Mouse (Mus musculus) small intestine, adult 2 months (tissue): Measurements from ENCODE around the gene Ttc7b. TPM values are rescaled to one million over a fixed set of nuclear protein-coding genes. Genes with fewer than 3 reads are reported as not detected.

ENCODE experiments used
- H3K27ac ChIP-seq: fragments of 200-500 bp; 2 replicates; pipeline ENCODE4 v1.5.1; 2012; ENCODE audit warnings: low read depth, low read length, control low read depth, inconsistent platforms; ENCODE audit not compliant: insufficient read depth
- H3K27me3 ChIP-seq: fragments of 200-500 bp; 2 replicates; pipeline ENCODE4 v1.6.1; 2012; ENCODE audit warnings: mild to moderate bottlenecking, moderate library complexity, low read length, inconsistent platforms; ENCODE audit not compliant: control insufficient read depth, insufficient read depth
- H3K36me3 ChIP-seq: fragments of 200-500 bp; 2 replicates; pipeline ENCODE4 v1.6.1; 2012; ENCODE audit warnings: mild to moderate bottlenecking, low read length, control low read depth, inconsistent platforms; ENCODE audit not compliant: control insufficient read depth, insufficient read depth
- H3K4me1 ChIP-seq: fragments of 200-500 bp; 2 replicates; pipeline ENCODE4 v1.6.1; 2012; ENCODE audit warnings: low read length, inconsistent platforms, mixed read lengths; ENCODE audit not compliant: control insufficient read depth, insufficient read depth, insufficient read length
- H3K4me3 ChIP-seq: fragments of 200-500 bp; 2 replicates; pipeline ENCODE4 v1.5.1; 2012; ENCODE audit warnings: low read depth, mild to moderate bottlenecking, control low read depth, inconsistent platforms, low read length, moderate library complexity
- CTCF ChIP-seq: fragments of 200-500 bp; IDR thresholded peaks from 2 replicates; pipeline ENCODE4 v1.5.1; 2012; ENCODE audit warnings: low read depth, mild to moderate bottlenecking, control low read depth, inconsistent platforms, low read length, moderate library complexity, mixed read lengths; ENCODE audit not compliant: insufficient replicate concordance, insufficient read length; ENCODE audit errors: extremely low read depth
- POLR2A ChIP-seq: fragments of 200-500 bp; IDR thresholded peaks from 2 replicates; pipeline ENCODE4 v1.6.1; 2012; ENCODE audit warnings: low read depth, mild to moderate bottlenecking, control low read depth, inconsistent platforms, low read length, moderate library complexity
- WGBS: fragments of 180-500 bp; shearing (Covaris S2); methylation state at CpG from one replicate; pipeline ENCODE4 v1.1.7; 2018; 5-methylcytosine and 5-hydroxymethylcytosine counted together
- polyA plus RNA-seq: library from polyadenylated mRNA; depleted of rRNA; stranded (reverse); fragments of >200 nt; gene quantifications from 2 replicates; pipeline ENCODE4 v1.2.3, GENCODE M21; 2012

Gene Ttc7b
- polyA plus RNA-seq, 1 experiment: 13.0 TPM

DNA sequence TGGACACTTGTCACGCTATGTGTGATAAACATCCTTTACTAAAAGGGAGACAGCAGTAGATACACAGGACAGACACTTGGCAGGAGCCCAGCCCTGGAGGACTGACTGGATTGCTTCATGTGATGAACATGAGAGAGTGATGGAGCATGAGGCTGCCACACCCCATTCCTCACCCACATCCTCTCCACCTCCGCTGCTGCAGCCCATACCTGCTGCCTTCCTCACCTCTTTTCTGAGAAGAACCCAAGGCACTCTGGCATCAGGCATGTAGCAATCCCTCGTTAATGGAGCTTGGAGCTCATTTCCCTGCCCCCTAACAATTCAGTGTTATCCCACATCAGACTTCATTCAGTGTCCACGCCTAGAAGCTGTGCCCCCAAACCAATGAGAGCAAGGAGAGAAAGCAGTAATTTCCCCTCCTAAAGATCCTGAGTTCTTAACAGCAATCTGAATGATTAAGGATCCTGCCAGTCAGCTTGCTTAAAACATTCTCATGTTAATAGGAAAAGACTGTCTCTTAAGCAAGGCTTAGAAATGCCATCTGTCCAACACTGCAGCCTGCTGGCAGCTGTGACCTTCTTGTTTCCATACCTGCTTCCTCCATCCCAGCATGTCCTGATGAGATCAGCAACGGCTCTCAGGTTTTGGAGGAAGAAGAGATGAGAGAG, 183.1 kb downstream of the Ttc7b start:
- Histone ChIP-seq H3K4me3 (no peak overlapping the region), H3K36me3 (no peaks in the 10 kb centered on the region), H3K27ac (no peak overlapping the region), H3K4me1 (peaks cover 3% of the 10 kb centered on the region; the same call in 1 of the 2 replicates), H3K27me3 (no peaks in the 10 kb centered on the region)
- WGBS: 67% methylated on average over 5 of the region's 5 CpGs
- no peak for TF ChIP-seq POLR2A
- TF ChIP-seq CTCF: peak; percentile 42; the same call in 1 of the 2 replicates

DNA sequence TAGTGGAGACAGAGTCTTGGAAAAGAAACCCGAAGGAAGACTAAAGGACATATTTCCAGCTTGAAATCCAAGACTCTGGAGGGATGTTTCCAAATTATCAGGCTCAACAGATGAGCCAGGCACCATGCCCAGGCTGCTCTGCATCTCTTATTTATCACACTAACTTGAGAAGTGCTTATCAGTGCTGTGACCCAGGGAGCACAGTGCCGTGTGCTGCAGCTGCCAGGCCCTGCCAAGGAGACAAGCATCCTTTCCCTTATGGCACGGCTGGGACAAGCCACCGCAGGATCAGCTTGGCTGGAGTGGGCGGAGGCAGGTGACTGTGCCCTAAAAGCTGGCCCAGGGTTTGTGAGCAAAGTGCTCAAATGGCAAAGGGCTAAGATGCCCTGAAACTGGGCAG, 184.4 kb downstream of the Ttc7b start:
- no peaks in the 10 kb centered on the region for H3K27me3 ChIP-seq
- H3K36me3 ChIP-seq: no peaks in the 10 kb centered on the region
- no peak overlapping the region for H3K27ac ChIP-seq
- 48% methylated on average over 5 of the region's 5 CpGs for WGBS
- H3K4me1 ChIP-seq: no peaks in the 10 kb centered on the region
- TF ChIP-seq POLR2A (no peak), CTCF (no peak)
- no peak overlapping the region for H3K4me3 ChIP-seq

DNA sequence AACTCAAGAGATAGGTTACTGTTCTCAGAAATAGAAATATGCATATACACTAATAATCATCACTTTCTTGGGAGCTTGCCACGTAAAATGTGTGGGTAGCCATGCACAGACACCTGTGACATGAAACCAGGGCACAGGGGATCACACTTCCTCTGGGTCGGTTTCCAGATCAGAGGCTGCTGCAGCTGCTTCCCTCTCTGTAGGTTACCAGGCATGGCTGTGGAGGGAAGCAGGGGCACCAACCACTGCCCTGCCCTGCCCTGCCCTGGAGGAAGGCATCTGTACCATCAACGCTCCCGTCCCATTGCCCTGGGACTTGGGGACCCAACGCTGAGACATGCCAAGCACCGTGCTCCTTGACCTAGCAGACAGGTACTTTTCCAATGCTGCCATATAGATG, 188.8 kb downstream of the Ttc7b start:
- no peaks in the 10 kb centered on the region for H3K4me1 ChIP-seq
- 90% methylated on average over 6 of the region's 6 CpGs for WGBS
- no peak for TF ChIP-seq CTCF
- TF ChIP-seq POLR2A: no peak
- H3K27me3 ChIP-seq: no peaks in the 10 kb centered on the region
- no peak overlapping the region for H3K4me3 ChIP-seq
- no peak overlapping the region for H3K27ac ChIP-seq
- no peaks in the 10 kb centered on the region for H3K36me3 ChIP-seq

DNA sequence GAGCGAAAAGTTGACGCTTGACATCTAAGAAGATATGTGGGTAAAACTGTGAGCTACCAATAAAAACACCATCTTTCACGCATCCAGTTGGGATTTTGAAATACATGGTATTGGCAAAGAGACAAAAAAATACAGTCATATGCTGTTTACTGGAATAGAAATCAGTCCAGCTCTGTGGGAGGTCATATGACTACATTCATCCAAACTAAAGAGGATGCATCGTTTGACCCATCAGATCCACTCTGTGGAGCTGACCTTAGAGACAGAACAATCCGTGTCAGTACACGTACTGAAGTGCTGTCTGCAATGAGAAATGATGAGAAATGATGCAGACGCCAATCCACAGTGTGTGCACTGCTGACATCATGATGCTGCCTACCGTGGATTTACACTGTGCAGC, 190.4 kb downstream of the Ttc7b start:
- Histone ChIP-seq H3K4me3 (no peak overlapping the region), H3K4me1 (no peaks in the 10 kb centered on the region), H3K27me3 (no peaks in the 10 kb centered on the region), H3K27ac (no peak overlapping the region), H3K36me3 (no peaks in the 10 kb centered on the region)
- no peak for TF ChIP-seq POLR2A
- TF ChIP-seq CTCF: no peak
- WGBS: 87% methylated on average over 8 of the region's 8 CpGs

DNA sequence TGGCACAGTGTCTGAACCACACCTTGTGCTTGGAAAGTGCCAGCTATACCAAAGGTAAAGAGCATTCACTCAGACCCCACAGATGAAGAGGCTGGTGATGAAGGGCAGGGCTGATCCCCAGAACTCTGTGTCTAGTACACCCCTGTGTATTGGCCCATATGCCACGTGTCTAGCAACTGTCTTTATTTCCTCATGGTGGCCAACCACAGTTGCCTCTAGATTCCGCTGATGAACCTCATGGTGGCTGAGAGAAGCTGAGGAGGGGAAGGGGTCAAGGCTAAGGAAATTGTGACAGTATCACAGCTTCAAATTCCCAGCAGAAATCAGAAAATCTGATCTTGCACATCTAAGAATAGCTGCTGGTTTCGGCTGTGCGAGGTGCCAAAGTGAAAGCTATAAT, 191.6 kb downstream of the Ttc7b start:
- no peak for TF ChIP-seq CTCF
- 74% methylated on average over 4 of the region's 4 CpGs for WGBS
- no peaks in the 10 kb centered on the region for H3K4me1 ChIP-seq
- 0 out of 2 replicates have a peak, but pooled peaks cover 3% of the 10 kb centered on the region for H3K36me3 ChIP-seq
- no peak overlapping the region for H3K4me3 ChIP-seq
- no peaks in the 10 kb centered on the region for H3K27me3 ChIP-seq
- H3K27ac ChIP-seq: no peak overlapping the region

DNA sequence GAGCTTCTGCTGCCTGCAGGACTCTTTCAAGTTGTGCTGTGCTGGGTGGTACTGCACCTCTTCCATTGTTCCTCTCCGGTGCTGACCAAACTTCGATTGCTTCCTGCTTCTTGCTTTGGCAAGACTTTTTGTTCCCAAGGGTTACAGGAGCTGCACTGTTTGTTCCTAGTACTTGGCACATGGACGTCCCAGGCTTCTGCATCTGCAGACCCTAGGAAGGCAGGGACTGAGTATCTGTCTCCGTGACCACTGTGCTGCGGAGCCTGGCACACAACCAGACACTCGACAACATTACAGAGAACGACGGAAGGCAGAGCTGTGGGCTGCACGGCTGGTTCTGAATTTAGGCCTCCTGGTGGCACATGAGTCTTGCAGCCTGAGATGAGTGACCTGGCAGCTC, 192.1 kb downstream of the Ttc7b start:
- Histone ChIP-seq H3K36me3 (0 out of 2 replicates have a peak, but pooled peaks cover 3% of the 10 kb centered on the region), H3K27me3 (no peaks in the 10 kb centered on the region), H3K27ac (no peak overlapping the region), H3K4me3 (no peak overlapping the region), H3K4me1 (no peaks in the 10 kb centered on the region)
- 78% methylated on average over 9 of the region's 9 CpGs for WGBS
- TF ChIP-seq POLR2A (no peak), CTCF (no peak)

DNA sequence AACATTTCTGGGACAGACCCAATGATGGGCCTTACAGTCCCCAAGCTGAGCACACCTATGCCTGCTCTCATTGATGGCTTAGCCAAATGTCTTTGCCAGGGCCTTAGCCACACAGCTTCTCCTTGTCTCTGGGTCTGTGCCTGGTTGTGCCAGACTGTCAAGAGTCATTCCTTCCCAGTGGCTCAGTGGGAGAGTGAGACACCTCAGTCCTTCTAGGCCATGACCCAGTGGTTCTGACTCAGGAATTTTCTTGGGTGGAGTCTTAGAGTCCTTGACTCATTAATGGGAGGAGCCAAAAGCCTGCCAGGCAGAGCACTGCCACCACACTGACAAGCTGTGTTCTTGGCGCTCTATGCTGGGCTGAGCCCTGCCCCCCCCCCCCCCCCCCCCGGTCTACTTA, 193.9 kb downstream of the Ttc7b start:
- H3K4me3 ChIP-seq: no peak overlapping the region
- TF ChIP-seq POLR2A: no peak
- TF ChIP-seq CTCF: no peak
- no peak overlapping the region for H3K27ac ChIP-seq
- 81% methylated on average over 2 of the region's 2 CpGs for WGBS
- H3K27me3 ChIP-seq: no peaks in the 10 kb centered on the region
- H3K4me1 ChIP-seq: no peaks in the 10 kb centered on the region
- 0 out of 2 replicates have a peak, but pooled peaks cover 3% of the 10 kb centered on the region for H3K36me3 ChIP-seq

DNA sequence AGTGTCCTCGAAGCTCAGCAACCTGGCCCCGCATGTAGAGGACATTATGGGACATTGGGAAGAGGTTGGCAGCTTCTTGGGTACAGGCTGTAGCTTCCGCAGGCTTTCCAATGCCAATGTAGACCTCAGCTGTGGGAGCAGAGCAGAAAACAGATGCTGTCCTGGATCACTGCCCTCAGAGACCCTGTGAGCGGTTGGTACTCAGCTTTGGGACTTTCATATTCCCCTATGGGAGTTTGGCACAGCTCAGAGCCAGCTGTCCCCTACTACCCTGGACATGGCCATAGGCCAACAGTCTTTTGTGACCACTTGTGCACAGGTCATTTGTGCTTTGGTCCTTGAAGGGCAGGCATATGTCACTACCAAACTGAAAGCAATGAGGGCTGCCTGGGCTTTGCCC, 195.0 kb downstream of the Ttc7b start:
- 91% methylated on average over 4 of the region's 4 CpGs for WGBS
- TF ChIP-seq CTCF (no peak), POLR2A (no peak)
- Histone ChIP-seq H3K4me1 (no peaks in the 10 kb centered on the region), H3K4me3 (no peak overlapping the region), H3K27ac (no peak overlapping the region), H3K36me3 (0 out of 2 replicates have a peak, but pooled peaks cover 3% of the 10 kb centered on the region), H3K27me3 (no peaks in the 10 kb centered on the region)
